Mouse (Mus musculus): ENCODE measurements around the gene G530012D18Rik.
"Not testable (repeated sequence)": the region's sequence is repeated elsewhere in the genome, so short reads cannot be mapped to it uniquely, and the experiment has no call there.

G530012D18Rik gene

GRCm38 (mm10) chr1:85575376-85575775 lies at the start of gene G530012D18Rik:
Gene G530012D18Rik, plus strand, starts transcription at chr1:85575676.
- DNase-seq = not testable (repeated sequence)

DNA sequence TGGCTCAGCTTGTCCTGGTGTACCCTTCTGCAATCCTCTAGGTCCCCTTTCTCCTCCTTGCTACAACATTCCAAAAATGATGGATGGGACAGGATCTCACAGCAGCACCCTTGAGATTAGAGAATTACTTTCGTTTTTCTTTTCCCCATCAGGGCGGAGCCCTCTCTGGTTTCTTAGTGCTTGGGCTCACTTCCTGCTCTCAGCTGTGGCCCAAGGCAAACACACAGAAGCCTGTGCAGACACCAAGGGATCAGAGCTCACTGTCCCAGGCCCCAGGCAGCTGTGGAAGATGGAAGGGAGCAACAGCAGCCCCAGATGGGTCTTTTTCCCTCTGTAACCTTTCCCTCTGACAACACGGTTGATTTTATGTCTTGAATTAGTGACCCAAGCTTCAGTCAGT lies 49.1 kb upstream of the G530012D18Rik start:
- not testable (repeated sequence) for DNase-seq

DNA sequence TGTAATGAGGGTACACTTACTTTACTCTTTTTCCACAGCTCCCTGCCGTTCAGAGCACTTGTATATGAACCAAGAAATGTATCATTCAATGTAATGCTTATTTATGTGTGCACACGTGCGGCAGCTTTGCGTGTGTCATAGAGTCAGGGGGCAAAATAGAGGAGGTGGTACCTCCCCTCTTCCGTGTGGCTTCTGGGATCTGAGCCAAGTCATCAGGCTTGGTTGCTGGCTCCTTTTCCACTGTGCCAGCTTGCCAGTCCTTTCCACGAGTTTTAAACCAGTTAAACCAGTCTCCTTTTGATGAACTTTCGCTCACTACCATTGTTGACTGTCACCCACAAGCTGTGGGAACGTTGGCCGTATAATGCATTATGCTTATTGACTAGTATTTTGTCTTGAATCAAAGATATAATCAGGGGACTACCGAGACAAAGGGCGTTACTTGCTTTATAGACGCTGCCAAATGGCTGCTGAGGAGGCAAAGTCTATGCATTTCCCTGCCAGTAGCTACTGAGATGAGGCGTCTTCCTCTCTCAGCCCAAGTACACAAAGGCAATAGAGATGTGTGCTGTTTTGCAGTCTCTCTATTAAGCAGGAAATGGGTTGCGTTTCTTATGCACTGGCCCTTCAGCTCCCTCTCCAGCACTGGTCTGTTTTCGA lies 46.9 kb upstream of the G530012D18Rik start:
- not testable (repeated sequence) for DNase-seq

DNA sequence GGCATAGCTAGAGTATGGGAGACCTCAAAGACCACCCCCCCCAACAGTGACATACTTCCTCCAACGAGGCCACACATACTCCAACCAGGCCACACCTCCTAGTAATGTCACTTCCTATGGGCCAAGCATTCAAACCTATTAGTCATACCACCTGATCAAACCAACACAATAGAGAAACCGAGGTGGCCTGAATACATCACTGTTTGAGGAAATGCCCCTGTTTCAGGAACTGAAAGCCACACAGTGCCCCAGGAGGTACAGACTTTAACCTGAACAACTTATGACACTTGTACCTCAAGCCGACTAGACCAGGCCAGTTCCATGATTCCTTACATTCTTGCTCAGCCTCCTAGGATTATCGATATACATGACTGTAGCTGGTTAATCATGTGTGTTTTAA lies 31.7 kb upstream of the G530012D18Rik start:
- DNase-seq = not testable (repeated sequence)

DNA sequence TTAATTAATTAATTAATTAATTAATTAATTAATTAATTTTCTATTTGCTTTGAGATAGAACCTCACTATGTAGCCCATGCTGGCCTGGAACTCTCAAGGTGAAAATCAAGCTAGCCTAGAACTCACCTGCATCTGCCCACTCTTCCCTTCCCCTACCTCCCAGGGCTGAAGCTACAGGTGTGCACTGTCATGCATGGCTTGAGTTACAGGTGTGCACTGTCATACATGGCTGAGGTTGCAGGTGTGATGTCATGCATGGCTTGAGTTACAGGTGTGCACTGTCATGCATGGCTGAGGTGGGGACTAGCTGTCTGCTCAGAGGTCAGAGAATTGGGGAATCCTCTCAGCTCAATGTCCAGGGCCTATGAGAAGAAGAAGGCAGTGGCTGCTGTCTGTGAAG lies 29.0 kb upstream of the G530012D18Rik start:
- not testable (repeated sequence) for DNase-seq

GRCm38 (mm10) chr1:85555261-85555660 lies 20.2 kb upstream of the G530012D18Rik start:
- peak; percentile 8 for DNase-seq

DNA sequence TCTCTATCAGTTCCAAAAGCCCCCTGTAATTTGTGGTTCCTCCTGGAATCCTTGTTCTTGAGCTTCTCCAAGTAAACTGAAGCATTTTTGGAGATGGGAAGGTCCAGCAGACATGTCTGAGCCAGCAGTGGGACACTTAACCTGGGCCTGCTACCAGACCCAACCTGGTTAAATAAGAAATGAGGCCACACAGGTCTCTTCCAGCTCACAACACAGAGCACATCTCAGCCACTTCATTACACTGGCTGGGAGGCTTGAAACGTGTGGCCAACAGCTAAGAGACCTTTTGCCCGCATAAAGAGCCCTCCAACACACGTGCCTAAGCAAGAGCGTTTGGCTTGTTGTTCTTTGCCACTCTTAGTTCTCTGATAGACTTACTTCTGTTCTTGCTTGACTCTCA lies 1.9 kb upstream of the G530012D18Rik start:
- DNase-seq = not testable (repeated sequence)

DNA sequence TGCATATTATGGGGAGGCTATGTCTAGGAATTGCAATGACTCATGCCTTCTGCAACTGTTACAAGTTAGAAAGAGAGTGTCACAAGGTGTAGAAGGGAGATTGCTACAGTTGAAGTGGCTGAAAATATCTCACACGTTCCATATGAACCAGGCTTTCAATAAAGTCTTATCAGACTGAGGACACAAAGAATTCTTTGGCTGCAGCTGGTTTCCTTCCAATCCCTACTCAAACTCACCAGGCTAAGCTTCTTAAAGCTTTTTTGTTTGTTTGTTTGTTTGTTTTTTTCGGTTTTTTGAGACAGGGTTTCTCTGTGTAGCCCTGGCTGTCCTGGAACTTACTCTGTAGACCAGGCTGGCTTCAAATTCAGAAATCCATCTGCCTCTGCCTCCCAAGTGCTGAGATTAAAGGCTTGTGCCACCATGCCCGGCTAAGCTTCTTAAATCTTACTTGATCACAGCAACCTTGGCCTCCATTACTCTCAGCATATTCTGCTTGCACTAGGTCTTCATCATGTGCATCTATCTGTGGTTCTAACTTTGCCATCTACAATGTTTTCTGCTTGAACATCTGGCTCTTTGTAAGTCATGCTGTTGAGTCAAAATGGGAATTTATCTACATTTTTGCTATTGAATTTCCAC lies 3.0 kb downstream of the G530012D18Rik start:
- not testable (repeated sequence) for DNase-seq

DNA sequence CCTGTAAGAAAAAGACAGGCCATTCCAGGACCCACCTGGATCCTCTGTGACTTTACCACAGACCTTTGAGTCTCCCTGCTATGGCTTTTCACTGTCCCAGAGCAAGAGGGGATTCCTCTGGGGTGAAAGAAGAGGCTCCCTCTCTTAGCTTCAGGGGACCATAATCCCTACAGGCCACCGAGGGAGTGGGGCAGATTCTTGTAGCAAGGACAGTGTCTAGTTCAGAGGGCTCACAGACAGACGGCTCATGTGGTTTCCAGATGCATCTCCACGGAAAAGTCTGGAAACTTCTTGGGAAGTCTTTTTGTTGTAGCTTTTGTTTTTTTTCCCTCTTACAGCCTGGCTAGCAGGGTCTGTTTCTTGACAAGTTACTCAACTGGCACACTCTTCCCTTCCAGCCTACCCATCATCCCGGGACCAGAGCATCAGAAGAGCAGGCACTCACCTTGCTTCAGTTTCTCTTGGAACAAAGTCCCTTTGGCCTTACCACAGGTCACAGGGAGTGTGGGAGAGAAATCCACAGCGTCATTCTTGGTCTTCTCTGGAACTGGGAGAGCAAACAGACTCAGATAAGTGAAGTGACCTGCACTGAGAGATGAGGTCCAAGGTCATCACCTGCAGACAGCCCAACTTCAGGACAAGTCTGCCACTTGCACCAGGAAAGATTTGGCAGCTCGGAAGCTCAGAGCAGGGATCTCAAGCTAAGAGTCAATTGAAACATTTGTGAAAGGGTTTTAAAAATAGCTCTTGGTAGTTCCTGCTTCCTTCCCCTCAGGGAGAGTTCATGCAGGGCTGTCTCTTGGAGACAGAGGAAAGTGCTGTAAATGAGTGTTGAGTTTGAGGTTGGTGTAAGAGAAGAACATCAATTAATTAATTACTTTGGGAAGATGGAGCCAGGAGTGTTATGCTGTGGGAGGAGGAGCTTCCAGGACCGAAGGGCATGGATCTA lies 4.0 kb downstream of the G530012D18Rik start:
- not testable (repeated sequence) for DNase-seq

DNA sequence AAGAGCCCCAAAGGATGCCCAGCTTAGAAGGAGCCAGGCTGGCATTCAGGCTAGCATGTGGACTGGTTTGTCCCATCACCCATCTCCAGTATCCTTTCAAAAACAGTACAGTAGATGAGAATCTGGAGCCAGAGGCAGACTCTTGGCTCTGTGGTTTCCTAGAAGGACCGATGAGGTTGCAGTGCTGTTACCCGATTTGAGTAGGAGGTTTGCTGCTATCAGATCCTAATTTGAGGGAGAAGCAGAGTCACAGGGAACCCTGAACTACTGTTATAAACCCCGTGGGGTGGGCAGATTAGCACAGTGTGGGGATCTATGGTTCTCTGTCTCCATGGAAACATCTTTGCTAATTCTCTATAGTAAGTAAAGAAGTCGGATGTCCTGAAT lies 4.7 kb downstream of the G530012D18Rik start:
- not testable (repeated sequence) for DNase-seq

- not testable (repeated sequence) for DNase-seq
Observed at GRCm38 (mm10) chr1:85580578-85580977, 5.1 kb downstream of the G530012D18Rik start.

DNA sequence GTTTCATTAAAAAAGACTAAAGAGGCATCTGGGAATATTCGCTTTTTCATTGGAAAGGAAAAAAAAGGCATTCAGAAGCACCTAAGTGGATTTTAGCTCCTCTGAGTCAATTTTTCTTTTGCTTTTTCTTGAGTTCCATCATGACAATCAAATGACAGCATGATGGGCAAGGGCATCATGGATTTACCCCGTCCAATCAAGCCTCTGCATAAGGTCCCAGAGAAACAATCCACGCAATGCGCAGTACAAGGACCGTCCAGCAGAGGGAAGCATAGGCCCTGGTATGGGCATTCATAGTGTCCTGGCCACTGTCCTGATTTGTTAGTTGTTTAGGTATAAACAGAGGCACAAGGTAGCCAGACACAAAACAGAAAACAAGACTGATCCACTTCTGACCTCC lies 6.0 kb downstream of the G530012D18Rik start:
- DNase-seq = not testable (repeated sequence)

- DNase-seq = not testable (repeated sequence)
Observed at GRCm38 (mm10) chr1:85588697-85589096, 13.2 kb downstream of the G530012D18Rik start.

DNA sequence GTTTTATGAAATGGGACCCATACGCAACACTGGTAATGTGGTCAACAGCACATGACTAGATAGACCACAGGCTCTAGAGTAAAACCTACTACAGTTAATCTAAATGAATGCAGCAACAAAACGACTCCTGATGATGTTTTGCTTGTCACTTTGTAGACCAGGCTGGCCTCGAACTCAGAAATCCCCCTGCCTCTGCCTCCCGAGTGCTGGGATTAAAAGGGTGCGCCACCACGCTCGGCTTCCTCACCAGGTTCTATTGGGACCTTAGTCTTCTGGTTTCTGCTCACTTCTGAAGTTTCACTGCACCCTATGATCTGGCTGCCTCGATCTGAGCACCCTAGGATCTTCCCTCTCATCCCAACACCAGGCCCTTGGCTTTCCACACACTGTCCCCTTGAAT lies 17.1 kb downstream of the G530012D18Rik start:
- not testable (repeated sequence) for DNase-seq

DNA sequence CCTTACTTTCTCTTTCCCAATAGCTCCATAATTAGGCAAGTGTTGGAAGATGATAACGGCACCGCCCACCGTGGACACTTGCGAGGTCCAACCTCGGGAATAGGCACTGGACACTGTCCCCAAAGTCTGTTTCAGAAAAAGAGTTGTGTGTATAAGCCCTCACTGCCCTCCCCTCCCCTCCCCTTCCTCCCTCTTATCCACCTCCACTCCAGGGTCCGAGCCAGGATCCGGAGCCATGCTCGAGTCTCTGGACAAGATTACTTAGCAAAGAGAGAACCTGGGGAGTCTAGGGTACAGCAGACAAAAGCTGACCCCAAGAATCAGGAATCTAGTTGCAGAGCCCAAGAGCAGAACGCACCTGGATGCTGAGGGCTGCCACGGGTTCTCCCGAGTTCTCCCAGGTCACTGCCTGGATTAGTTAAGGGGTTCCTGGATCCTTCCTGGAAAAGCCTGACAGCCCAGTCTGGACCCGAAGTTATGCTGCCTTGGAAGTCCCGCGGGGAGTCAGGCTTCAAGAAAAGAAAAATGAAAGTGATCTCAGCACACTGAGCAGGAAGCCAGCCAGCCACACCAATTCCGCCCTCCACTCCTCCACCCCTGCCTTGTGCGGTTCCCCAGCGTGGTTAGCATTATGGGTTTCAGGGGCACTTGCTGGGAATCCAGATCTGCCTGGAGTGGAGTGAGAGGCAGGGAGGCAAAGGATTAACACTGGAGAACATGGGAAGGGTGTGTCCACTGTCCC lies 23.0 kb downstream of the G530012D18Rik start, which contains the start of gene Sp110:
TSS of gene Sp110 (minus strand) at position 547 of the 742 bp plus-strand sequence.
- DNase-seq = not testable (repeated sequence)

GRCm38 (mm10) chr1:85600078-85600477 lies 24.6 kb downstream of the G530012D18Rik start, which contains the start of gene Sp140:
Gene Sp140, plus strand, starts transcription at chr1:85600378.
- not testable (repeated sequence) for DNase-seq

DNA sequence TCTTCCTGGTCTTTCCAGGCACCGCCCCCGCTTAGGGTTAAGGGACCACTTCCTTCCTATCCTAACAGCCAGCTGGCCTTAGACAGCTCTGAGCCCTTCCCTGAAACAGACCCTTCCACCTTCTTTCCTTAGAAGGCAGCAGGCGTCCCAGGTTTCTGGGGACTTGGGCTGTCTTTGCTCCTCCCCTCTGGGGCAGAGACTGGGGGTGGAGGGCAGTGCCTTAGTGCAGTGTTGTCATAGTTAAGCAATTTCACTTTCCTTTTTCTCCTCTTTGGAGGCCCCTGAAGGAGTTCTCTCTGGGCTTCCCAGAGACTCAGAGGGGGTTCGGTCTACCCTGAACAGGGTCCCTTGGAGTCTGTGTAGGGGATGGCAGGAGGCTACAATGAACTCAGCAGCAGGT lies 25.3 kb downstream of the G530012D18Rik start:
- DNase-seq = not testable (repeated sequence)

DNA sequence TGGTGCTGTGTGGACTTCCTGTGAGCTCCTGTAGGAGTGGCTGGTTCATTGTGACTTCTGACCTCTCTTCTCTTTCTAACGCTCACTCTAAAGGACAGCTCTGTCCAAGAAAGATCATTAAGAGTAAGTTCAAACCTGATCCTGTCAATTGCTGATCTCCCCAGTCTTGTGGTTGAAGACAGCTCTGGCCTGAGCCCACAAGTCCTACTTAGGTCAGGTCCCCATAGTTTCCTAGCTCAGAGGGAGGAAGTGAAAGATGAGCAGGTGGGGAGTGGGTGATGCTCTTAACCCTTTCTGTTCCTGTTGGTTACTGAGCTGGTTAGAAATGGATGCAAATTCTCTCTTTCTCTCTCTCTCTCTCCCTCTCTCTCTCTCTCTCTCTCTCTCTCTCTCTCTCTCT lies 28.9 kb downstream of the G530012D18Rik start:
- DNase-seq = not testable (repeated sequence)

GRCm38 (mm10) chr1:85608361-85608760 lies 32.9 kb downstream of the G530012D18Rik start:
- DNase-seq = not testable (repeated sequence)

- not testable (repeated sequence) for DNase-seq
Observed at GRCm38 (mm10) chr1:85610581-85610980, 35.1 kb downstream of the G530012D18Rik start.

DNA sequence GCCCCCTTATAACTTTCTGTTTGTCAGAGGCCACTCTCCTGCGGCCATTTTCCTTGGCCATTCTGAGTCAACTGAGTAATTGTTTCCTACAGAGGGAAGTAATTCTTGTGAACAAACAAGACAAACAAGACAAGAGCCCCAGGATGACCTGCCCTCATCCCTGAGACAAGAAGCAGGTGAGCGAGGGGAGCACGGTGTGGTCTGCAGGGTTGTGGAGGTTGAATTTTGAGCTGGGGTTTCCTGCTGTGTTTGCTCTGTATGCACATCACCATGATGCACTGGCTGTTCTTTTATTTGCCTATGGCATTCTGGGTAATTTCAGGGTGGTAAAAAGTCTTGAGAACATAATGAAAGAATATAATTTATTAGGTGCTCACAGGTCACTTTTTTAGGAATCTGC lies 39.6 kb downstream of the G530012D18Rik start:
- not testable (repeated sequence) for DNase-seq

- not testable (repeated sequence) for DNase-seq
Observed at GRCm38 (mm10) chr1:85615819-85616218, 40.3 kb downstream of the G530012D18Rik start.
